Mouse (Mus musculus) brown adipose tissue, adult 24 weeks (tissue): Measurements from ENCODE around the gene Def6. TPM values are rescaled to one million over a fixed set of nuclear protein-coding genes. Genes with fewer than 3 reads are reported as not detected.

Experiments
- H3K27ac ChIP-seq: fragments of 200-500 bp; replicated peaks from 2 replicates; pipeline ENCODE4 v1.5.1; 2012; ENCODE audit warnings: low read depth, mild to moderate bottlenecking, low read length
- H3K4me1 ChIP-seq: fragments of 200-500 bp; 2 replicates; pipeline ENCODE4 v1.6.1; 2012; ENCODE audit warnings: low read length, mixed read lengths; ENCODE audit not compliant: control insufficient read depth, insufficient read depth, insufficient read length
- H3K4me3 ChIP-seq: fragments of 200-500 bp; 2 replicates; pipeline ENCODE4 v1.5.1; 2012; ENCODE audit warnings: low read depth, mild to moderate bottlenecking, low read length, moderate library complexity; ENCODE audit not compliant: insufficient read depth
- polyA plus RNA-seq: library from polyadenylated mRNA; stranded (reverse); fragments of >200 nt; gene quantifications from 2 replicates; pipeline ENCODE4 v1.2.4, GENCODE M21; 2012; ENCODE audit not compliant: missing spikeins, insufficient read depth, insufficient read length

The Def6 gene
- polyA plus RNA-seq, 1 experiment: 2.1 TPM

GRCm38 (mm10) chr17:28223561-28224391 is 16.2 kb downstream of the Def6 start:
- Histone ChIP-seq H3K27ac (no peak overlapping the region), H3K4me1 (0 out of 2 replicates have a peak, but pooled peaks cover 2% of the 10 kb centered on the region), H3K4me3 (peak overlapping the region; percentile 59)

DNA sequence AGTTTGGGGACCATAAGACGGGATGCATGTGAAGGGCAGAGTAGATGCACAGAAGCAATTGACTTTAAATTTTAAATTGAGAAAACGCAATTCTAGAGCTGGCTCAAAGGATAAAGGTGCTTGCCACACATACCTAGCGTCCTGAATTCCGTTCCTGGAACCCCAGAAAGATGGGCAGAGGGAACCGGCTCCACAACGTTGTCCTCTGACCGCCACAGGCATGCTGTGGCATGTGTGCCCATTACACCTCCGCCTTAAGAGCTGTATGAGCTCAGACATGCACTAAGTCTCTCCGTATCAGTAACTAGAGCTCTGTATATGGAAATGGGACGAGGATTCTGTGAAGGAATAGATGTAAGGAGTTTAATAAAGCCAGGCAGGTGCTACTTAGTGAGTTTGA is 17.0 kb downstream of the Def6 start:
- Histone ChIP-seq H3K27ac (no peak overlapping the region), H3K4me1 (0 out of 2 replicates have a peak, but pooled peaks cover 2% of the 10 kb centered on the region), H3K4me3 (no peak overlapping the region)

DNA sequence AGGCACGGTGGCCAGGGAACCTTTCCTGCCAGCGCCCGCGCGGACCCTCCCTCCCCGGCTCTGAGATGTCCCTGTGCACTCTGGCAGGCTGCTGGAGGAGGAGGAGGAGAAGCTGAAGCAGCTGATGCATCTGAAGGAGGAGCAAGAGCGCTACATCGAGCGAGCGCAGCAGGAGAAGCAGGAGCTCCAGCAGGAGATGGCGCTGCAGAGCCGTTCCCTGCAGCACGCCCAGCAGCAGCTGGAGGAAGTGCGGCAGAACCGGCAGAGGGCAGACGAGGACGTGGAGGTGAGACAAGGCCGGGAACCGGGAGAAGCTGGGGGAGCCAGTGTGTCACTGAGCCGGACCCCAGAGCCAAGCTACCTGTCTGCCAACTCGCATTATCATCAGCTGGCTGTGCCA is 18.4 kb downstream of the Def6 start:
- H3K4me1 ChIP-seq: 0 out of 2 replicates have a peak, but pooled peaks cover 2% of the 10 kb centered on the region
- no peak overlapping the region for H3K4me3 ChIP-seq
- no peak overlapping the region for H3K27ac ChIP-seq

DNA sequence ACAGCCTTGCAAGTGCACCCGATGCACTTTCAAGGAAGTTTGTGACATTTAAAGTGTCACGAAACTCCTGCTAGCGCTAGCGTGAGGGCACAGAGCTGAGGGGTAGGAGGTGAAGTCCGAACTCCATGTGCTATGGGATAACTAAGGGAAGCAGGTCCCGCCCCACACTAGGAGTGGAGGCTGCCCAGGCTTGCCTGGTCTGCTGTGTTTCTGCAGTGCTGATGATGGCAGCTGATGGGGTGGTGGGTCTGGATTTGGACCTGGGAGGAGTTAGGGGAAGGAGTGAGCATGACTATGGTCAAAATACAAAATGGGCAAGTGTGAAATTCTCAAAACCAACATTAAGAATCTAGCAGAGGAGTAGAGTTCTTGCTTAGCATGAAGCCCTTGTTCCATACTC is 22.9 kb downstream of the Def6 start:
- no peak overlapping the region for H3K27ac ChIP-seq
- peaks cover 13% of the 10 kb centered on the region for H3K4me1 ChIP-seq
- no peak overlapping the region for H3K4me3 ChIP-seq

- Histone ChIP-seq H3K27ac (no peak overlapping the region), H3K4me1 (peaks cover 19% of the 10 kb centered on the region), H3K4me3 (no peak overlapping the region)
These were observed 23.6 kb downstream of the Def6 start for GRCm38 (mm10) chr17:28231026-28231736.

DNA sequence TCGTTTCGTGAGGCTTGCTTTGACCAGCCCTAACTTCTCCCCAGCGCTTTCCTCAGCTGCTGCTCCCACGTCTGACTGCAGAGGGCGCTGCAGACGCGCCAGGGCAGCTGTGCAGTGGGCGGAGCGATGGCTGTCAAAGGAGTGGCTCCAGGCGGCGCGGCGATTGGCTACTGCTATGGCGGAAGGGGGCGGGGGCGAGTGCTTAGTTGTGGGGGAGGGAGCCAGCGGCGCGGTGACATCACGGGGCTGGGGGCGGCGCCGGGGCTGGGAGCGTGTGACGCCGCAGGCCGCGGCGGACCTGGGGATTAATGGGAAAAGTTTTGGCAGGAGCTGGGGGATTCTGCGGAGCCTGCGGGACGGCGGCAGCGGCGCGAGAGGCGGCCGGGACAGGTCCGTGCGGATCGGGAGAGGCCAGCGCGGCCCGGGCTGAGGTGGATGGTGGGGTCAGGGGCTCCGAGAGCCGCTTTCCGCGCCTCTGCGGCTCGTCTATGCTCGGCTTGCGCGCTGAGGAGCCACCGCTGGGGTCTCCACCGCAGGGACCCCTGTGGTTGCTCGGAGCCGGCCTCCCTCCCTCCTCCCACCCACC is 25.0 kb downstream of the Def6 start, which contains the start of gene Ppard:
Gene Ppard (plus strand): TSS at position 226 of the 586 bp plus-strand sequence.
- Histone ChIP-seq H3K4me1 (peaks cover 28% of the 10 kb centered on the region), H3K4me3 (peak within 1 kb of the TSS; percentile 95), H3K27ac (peak within 1 kb of the TSS; percentile 75)

- H3K4me1 ChIP-seq: peaks cover 28% of the 10 kb centered on the region
- peak overlapping the region; percentile 95 for H3K4me3 ChIP-seq
- H3K27ac ChIP-seq: peak overlapping the region; percentile 55
These were observed 25.6 kb downstream of the Def6 start for GRCm38 (mm10) chr17:28233091-28233731.

GRCm38 (mm10) chr17:28234641-28235040 is 27.1 kb downstream of the Def6 start:
- Histone ChIP-seq H3K27ac (no peak overlapping the region), H3K4me1 (peaks cover 28% of the 10 kb centered on the region), H3K4me3 (no peak overlapping the region)

DNA sequence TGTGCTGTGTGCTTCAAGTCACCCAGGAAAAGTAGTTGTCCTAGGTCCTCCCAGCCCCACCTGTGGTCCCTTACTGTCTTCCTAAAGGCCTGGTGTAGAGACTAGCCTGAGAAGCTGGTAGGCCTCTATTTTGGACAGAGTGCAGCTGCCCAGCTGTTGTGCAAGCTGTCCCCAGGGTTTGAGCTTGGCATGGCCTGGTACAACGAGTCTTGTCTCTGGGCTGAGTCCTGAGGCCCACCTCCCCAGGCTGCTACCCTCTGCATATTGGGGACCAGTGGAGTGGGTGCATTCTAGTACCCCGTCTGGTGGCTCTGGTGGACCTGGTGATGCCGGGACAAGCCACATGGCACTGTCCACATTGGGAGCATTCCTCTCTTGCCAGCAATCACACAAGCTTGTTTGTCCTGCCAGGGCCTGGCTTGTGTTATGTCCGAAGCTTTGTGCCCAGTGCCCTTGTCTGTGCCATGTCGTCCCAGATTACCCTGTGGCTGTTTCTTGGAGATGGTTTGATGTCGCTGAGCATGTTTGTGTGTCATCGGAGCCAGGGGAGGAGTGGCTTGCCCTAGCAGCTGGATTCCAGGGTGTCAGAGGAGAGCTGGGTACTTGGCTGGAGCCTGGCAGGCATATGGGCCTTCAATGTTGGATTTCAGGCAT is 28.5 kb downstream of the Def6 start:
- peaks cover 28% of the 10 kb centered on the region for H3K4me1 ChIP-seq
- peak overlapping the region; percentile 63 for H3K27ac ChIP-seq
- H3K4me3 ChIP-seq: no peak overlapping the region

DNA sequence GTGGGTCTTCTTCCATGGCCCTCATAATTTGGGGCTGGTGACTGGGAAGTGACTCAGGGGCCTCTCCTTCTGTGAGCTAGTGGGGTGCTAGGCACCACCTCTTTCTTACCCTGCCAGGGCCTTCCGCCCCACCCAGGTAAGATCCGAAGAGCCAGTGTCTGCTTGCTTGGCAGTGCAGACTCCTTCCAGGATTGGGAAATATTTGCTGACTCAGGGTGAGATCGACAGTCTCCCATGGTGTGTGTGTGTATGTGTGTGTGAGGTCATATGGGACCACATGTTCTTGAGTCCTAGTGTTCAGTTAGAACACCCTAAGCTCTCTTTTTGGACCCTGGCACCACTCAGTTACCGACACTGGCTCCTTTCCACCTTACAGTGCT is 29.0 kb downstream of the Def6 start:
- Histone ChIP-seq H3K4me1 (peaks cover 28% of the 10 kb centered on the region), H3K4me3 (no peak overlapping the region), H3K27ac (peak overlapping the region; percentile 26)

- peaks cover 28% of the 10 kb centered on the region for H3K4me1 ChIP-seq
- no peak overlapping the region for H3K4me3 ChIP-seq
- H3K27ac ChIP-seq: no peak overlapping the region
These were observed 29.8 kb downstream of the Def6 start for GRCm38 (mm10) chr17:28237362-28237761.

DNA sequence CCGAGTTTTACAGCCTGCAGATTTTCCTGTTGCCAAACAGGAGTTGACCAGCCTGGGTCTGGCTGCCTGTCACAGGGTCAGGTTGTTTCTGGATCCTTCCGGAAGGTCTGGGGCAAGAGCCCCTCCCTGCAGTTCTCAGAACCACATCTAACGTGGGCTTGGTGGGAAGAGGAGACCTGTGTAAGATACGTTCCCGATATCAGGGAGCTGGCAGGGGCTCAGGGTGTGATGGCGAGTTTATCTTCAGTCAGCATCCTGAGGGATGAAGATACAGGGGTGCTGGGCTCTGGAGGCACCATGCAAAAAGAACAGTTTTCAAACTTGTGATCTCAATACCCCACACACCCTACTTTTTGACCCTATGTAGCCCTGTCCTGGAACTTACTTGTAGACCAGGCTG is 30.3 kb downstream of the Def6 start:
- Histone ChIP-seq H3K27ac (no peak overlapping the region), H3K4me1 (peaks cover 28% of the 10 kb centered on the region), H3K4me3 (no peak overlapping the region)

- H3K4me3 ChIP-seq: no peak overlapping the region
- peaks cover 13% of the 10 kb centered on the region for H3K4me1 ChIP-seq
- H3K27ac ChIP-seq: no peak overlapping the region
These were observed 33.3 kb downstream of the Def6 start for GRCm38 (mm10) chr17:28240846-28241245.

DNA sequence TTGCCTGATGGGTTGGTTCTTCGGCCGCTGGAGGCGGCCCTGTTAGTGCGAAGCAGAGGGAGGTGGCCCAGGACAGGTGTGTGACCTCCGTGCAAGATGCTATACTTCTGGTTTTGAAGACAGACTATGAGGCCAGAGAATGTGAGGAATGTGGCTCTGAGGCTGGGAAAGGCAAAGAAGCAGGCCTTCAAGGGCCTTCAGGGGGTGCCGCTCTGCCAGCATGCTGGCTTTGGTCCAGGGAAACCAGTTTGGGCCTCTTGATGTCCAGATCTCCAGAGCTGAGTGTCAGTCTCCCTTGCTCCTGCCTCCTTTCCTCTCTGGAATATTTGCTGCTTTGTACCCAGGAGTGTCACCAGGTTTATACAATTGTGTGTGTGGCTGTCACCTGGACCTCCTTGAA is 34.7 kb downstream of the Def6 start:
- peaks cover 10% of the 10 kb centered on the region for H3K4me1 ChIP-seq
- H3K27ac ChIP-seq: no peak overlapping the region
- H3K4me3 ChIP-seq: no peak overlapping the region
